Mouse (Mus musculus) heart, adult 2 months (tissue): ENCODE results near the gene Cacnb1. TPM values are rescaled to one million over a fixed set of nuclear protein-coding genes. Genes with fewer than 3 reads are reported as not detected.

ENCODE experiments used
- DNase-seq, 2 experiments: peaks; one replicate each; pipeline ENCODE4 v3.0.0; 2021
- H3K27ac ChIP-seq: fragments of 200-600 bp; 2 replicates; pipeline ENCODE4 v1.8.1; 2022
- H3K27me3 ChIP-seq: fragments of 200-500 bp; 2 replicates; pipeline ENCODE4 v1.6.1; 2012; ENCODE audit warnings: mild to moderate bottlenecking, low read length, inconsistent platforms, mixed read lengths; ENCODE audit not compliant: control insufficient read depth, insufficient read depth
- H3K36me3 ChIP-seq: fragments of 200-500 bp; 2 replicates; pipeline ENCODE4 v1.6.1; 2012; ENCODE audit warnings: low read length, inconsistent platforms; ENCODE audit not compliant: control insufficient read depth, insufficient read depth
- H3K4me1 ChIP-seq: fragments of 200-500 bp; 2 replicates; pipeline ENCODE4 v1.6.1; 2011; ENCODE audit warnings: low read length; ENCODE audit not compliant: control insufficient read depth, insufficient read depth
- H3K4me3 ChIP-seq: fragments of 200-600 bp; 2 replicates; pipeline ENCODE4 v1.8.1; 2022
- H3K79me2 ChIP-seq: fragments of 200-500 bp; replicated peaks from 2 replicates; pipeline ENCODE4 v1.6.1; 2012; ENCODE audit warnings: mild to moderate bottlenecking, inconsistent platforms, low read length, moderate library complexity, mixed read lengths; ENCODE audit not compliant: control insufficient read depth, insufficient read depth
- H3K9ac ChIP-seq: fragments of 200-500 bp; 2 replicates; pipeline ENCODE4 v1.6.1; 2012; ENCODE audit warnings: low read depth, mild to moderate bottlenecking, control low read depth, inconsistent platforms, low read length, mixed read lengths
- CTCF ChIP-seq: fragments of 200-600 bp; IDR thresholded peaks from 2 replicates; pipeline ENCODE4 v1.8.1; 2022; ENCODE audit warnings: antibody characterized with exemption, mild to moderate bottlenecking, moderate library complexity
- EP300 ChIP-seq: fragments of 200-500 bp; IDR thresholded peaks from 2 replicates; pipeline ENCODE4 v1.6.1; 2011; ENCODE audit warnings: low read depth, low read length, control low read depth; ENCODE audit not compliant: insufficient read depth
- POLR2A ChIP-seq: fragments of 200-500 bp; IDR thresholded peaks from 2 replicates; pipeline ENCODE4 v1.6.1; 2011; ENCODE audit warnings: mild to moderate bottlenecking, low read depth, low read length, control low read depth; ENCODE audit not compliant: insufficient read depth
- WGBS: fragments of 180-500 bp; shearing (Covaris S2); methylation state at CpG from one replicate; pipeline ENCODE4 v1.1.7; 2018; 5-methylcytosine and 5-hydroxymethylcytosine counted together
- intact Hi-C: fragments of 180-260 bp; cut with DNase I; formaldehyde crosslinking; loops from one replicate; pipeline ENCODE4 v1.15.1; 2025
- polyA plus RNA-seq: library from polyadenylated mRNA; depleted of rRNA; stranded (reverse); fragments of >200 nt; gene quantifications from 2 replicates; pipeline ENCODE4 v1.2.3, GENCODE M21; 2012
- total RNA-seq, 2 experiments: library from RNA; stranded (reverse); gene quantifications; 2 replicates each; pipeline ENCODE4 v1.2.3; 2021

Gene Cacnb1
- total and polyA plus RNA-seq, 3 experiments: 5.9 to 10.5 (median 6.1) TPM

GRCm38 (mm10) chr11:98026570-98027296 is 3.9 kb upstream of the Cacnb1 start, which contains the start of gene Rpl19:
Gene Rpl19 (plus strand): TSS chr11:98026710.
- peak within 1 kb of the TSS; percentile 96 for H3K9ac ChIP-seq
- peak; percentile 92 to 93 for DNase-seq
- H3K27ac ChIP-seq: peak within 1 kb of the TSS; percentile 99
- H3K79me2 ChIP-seq: peaks cover 3% of the 10 kb centered on the region
- TF ChIP-seq CTCF (no peak), POLR2A (peak; percentile 97), EP300 (0 out of 2 replicates have a peak, but pooled peaks have one; percentile 17)
- H3K36me3 ChIP-seq: peaks cover 4% of the 10 kb centered on the region; the same call in 1 of the 2 replicates
- H3K4me3 ChIP-seq: peak within 1 kb of the TSS; percentile 89
- WGBS: under 1% methylated on average over 68 of the region's 69 CpGs
- no peaks in the 10 kb centered on the region for H3K27me3 ChIP-seq
- intact Hi-C loops: loop anchor here (2.0 to 5.0 kb wide), 2 partner anchors 124 to 176 kb away; partner anchors contain the start of genes Cdk12 and Fbxl20
- H3K4me1 ChIP-seq: no peaks in the 10 kb centered on the region

- no peak for DNase-seq
- H3K27me3 ChIP-seq: no peaks in the 10 kb centered on the region
- peak overlapping the region; percentile 85 for H3K9ac ChIP-seq
- no peak for TF ChIP-seq CTCF
- no peak for TF ChIP-seq EP300
- no peak for TF ChIP-seq POLR2A
- H3K4me3 ChIP-seq: peak overlapping the region; percentile 89
- peaks cover 2% of the 10 kb centered on the region; the same call in 1 of the 2 replicates for H3K4me1 ChIP-seq
- peaks cover 3% of the 10 kb centered on the region for H3K79me2 ChIP-seq
- peak overlapping the region; percentile 99 for H3K27ac ChIP-seq
- 7% methylated on average over 15 of the region's 15 CpGs for WGBS
- intact Hi-C loops: loop anchor here (2.0 to 5.0 kb wide), 2 partner anchors 125 to 176 kb away; partner anchors contain the start of genes Cdk12 and Fbxl20
- peaks cover 4% of the 10 kb centered on the region; the same call in 1 of the 2 replicates for H3K36me3 ChIP-seq
Measured at GRCm38 (mm10) chr11:98026248-98026569, 3.4 kb upstream of the Cacnb1 start.

GRCm38 (mm10) chr11:98024516-98024915 is 1.7 kb upstream of the Cacnb1 start:
- no peak for DNase-seq
- TF ChIP-seq CTCF (no peak), EP300 (no peak), POLR2A (no peak)
- peaks cover 3% of the 10 kb centered on the region for H3K79me2 ChIP-seq
- WGBS: 91% methylated on average over 3 of the region's 3 CpGs
- H3K4me3 ChIP-seq: no peak overlapping the region
- no peaks in the 10 kb centered on the region for H3K27me3 ChIP-seq
- peaks cover 2% of the 10 kb centered on the region; the same call in 1 of the 2 replicates for H3K4me1 ChIP-seq
- H3K9ac ChIP-seq: no peak overlapping the region
- peaks cover 4% of the 10 kb centered on the region; the same call in 1 of the 2 replicates for H3K36me3 ChIP-seq
- H3K27ac ChIP-seq: no peak overlapping the region
- intact Hi-C loops: no loop called here

- Histone ChIP-seq H3K4me1 (peaks cover 2% of the 10 kb centered on the region; the same call in 1 of the 2 replicates), H3K79me2 (peaks cover 3% of the 10 kb centered on the region), H3K4me3 (peak overlapping the region; percentile 95), H3K9ac (peak overlapping the region; percentile 90), H3K27me3 (no peaks in the 10 kb centered on the region), H3K27ac (peak overlapping the region; percentile 76), H3K36me3 (no peaks in the 10 kb centered on the region)
- intact Hi-C loops: no loop called here
- TF ChIP-seq CTCF: no peak
- DNase-seq: no peak
- WGBS: 1% methylated on average over 23 of the region's 23 CpGs
Measured at GRCm38 (mm10) chr11:98022253-98022554, 630 bp downstream of the Cacnb1 start.

GRCm38 (mm10) chr11:98021565-98022252 is 1.1 kb downstream of the Cacnb1 start:
- Histone ChIP-seq H3K4me1 (peaks cover 2% of the 10 kb centered on the region; the same call in 1 of the 2 replicates), H3K79me2 (no peaks in the 10 kb centered on the region), H3K9ac (peak overlapping the region; percentile 90), H3K36me3 (no peaks in the 10 kb centered on the region), H3K4me3 (peak overlapping the region; percentile 95), H3K27me3 (no peaks in the 10 kb centered on the region), H3K27ac (peak overlapping the region; percentile 76)
- intact Hi-C loops: no loop called here
- peak in 1 of 2 experiments; percentile 41 for DNase-seq
- TF ChIP-seq CTCF (no peak), POLR2A (no peak), EP300 (no peak)
- 5% methylated on average over 33 of the region's 34 CpGs for WGBS

- Histone ChIP-seq H3K27me3 (no peaks in the 10 kb centered on the region), H3K9ac (no peak overlapping the region), H3K4me1 (peaks cover 2% of the 10 kb centered on the region; the same call in 1 of the 2 replicates), H3K27ac (no peak overlapping the region), H3K79me2 (no peaks in the 10 kb centered on the region), H3K4me3 (no peak overlapping the region), H3K36me3 (no peaks in the 10 kb centered on the region)
- WGBS: 61% methylated on average over 2 of the region's 2 CpGs
- DNase-seq: no peak
- TF ChIP-seq EP300: no peak
- intact Hi-C loops: no loop called here
Measured at GRCm38 (mm10) chr11:98021118-98021517, 1.7 kb downstream of the Cacnb1 start.
